7 mouse cellular contexts compared by ENCODE assay signal in genomic region chr10:111519620-111520370, GRCm38 (mm10). TPM values are rescaled to one million over a fixed set of nuclear protein-coding genes. Genes with fewer than 3 reads are reported as not detected.
DNase-seq lines count a peak whose midpoint lies in the region; ATAC-seq and TF ChIP-seq lines count a peak whose summit lies in the region.

No protein-coding gene starts in this region.

- TF ChIP-seq EP300 in heart, adult 2 months (IDR thresholded peaks at IDR 0.05; ENCODE audit: insufficient read depth, low read depth, low read length): peak; percentile 93

- no peak overlapping the region for H3K9ac ChIP-seq in heart, adult 2 months (ENCODE audit: low read depth, low read length)
- H3K9ac ChIP-seq in stomach, embryonic 16.5 days (ENCODE audit: low read length): no peak overlapping the region

- WGBS in heart, adult 2 months: 46% methylated on average over 24 of the region's 24 CpGs
- WGBS in stomach, embryonic 16.5 days: 68% methylated on average over 24 of the region's 24 CpGs

- no peak for ATAC-seq in stomach, embryonic 16.5 days (ENCODE audit: insufficient read depth, low FRiP score)

- peak; percentile 74 for DNase-seq in MN1 (ENCODE audit: low spot score)
- peak; percentile 77 for DNase-seq in brain, embryonic 14.5 days (ENCODE audit: low read depth)
- DNase-seq in heart, adult 2 months: peak; percentile 51 to 72
- DNase-seq in kidney, postnatal 14 days: peak; percentile 57
- DNase-seq in right cerebral cortex, postnatal 25 days: no peak
- DNase-seq in left cerebral cortex, postnatal 25 days (ENCODE audit: low spot score in 2 of 2): no peak

- H3K9me3 ChIP-seq in stomach, embryonic 16.5 days (replicated peaks; ENCODE audit: control insufficient read depth, low read length): no peaks in the 10 kb centered on the region

- TF ChIP-seq CTCF in brain, embryonic 14.5 days (IDR thresholded peaks at IDR 0.05; ENCODE audit: borderline replicate concordance, extremely low read depth, insufficient read depth, insufficient read length): no peak
- TF ChIP-seq CTCF in heart, adult 2 months (IDR thresholded peaks at IDR 0.05): no peak

- peaks cover 5% of the 10 kb centered on the region for H3K4me1 ChIP-seq in heart, adult 2 months (ENCODE audit: control insufficient read depth, insufficient read depth, low read length)
- H3K4me1 ChIP-seq in stomach, embryonic 16.5 days (ENCODE audit: control insufficient read depth, insufficient read depth, low read length): peaks cover 35% of the 10 kb centered on the region

- TF ChIP-seq POLR2A in brain, embryonic 14.5 days (IDR thresholded peaks at IDR 0.05; ENCODE audit: borderline replicate concordance, extremely low read depth, insufficient read depth, insufficient read length, poor library complexity, severe bottlenecking): no peak
- no peak for TF ChIP-seq POLR2A in heart, adult 2 months (IDR thresholded peaks at IDR 0.05; ENCODE audit: insufficient read depth, low read depth, low read length)

- H3K4me3 ChIP-seq in heart, adult 2 months: peak overlapping the region; percentile 27
- no peak overlapping the region for H3K4me3 ChIP-seq in stomach, embryonic 16.5 days (replicated peaks; ENCODE audit: low read length)

- no peaks in the 10 kb centered on the region for H3K27me3 ChIP-seq in heart, adult 2 months (ENCODE audit: control insufficient read depth, insufficient read depth, low read length)
- H3K27me3 ChIP-seq in stomach, embryonic 16.5 days (ENCODE audit: control insufficient read depth, insufficient read depth, low read length): no peaks in the 10 kb centered on the region

- H3K4me2 ChIP-seq in stomach, embryonic 16.5 days (ENCODE audit: low read depth, low read length): peak overlapping the region; percentile 1; the same call in 1 of the 2 replicates

- peak overlapping the region; percentile 63 for H3K27ac ChIP-seq in heart, adult 2 months
- no peak overlapping the region for H3K27ac ChIP-seq in stomach, embryonic 16.5 days (ENCODE audit: low read length)

- H3K36me3 ChIP-seq in heart, adult 2 months (ENCODE audit: control insufficient read depth, insufficient read depth, low read length): no peaks in the 10 kb centered on the region
- H3K36me3 ChIP-seq in stomach, embryonic 16.5 days (ENCODE audit: control insufficient read depth, insufficient read depth, low read length): no peaks in the 10 kb centered on the region

- no peaks in the 10 kb centered on the region for H3K79me2 ChIP-seq in heart, adult 2 months (replicated peaks; ENCODE audit: control insufficient read depth, insufficient read depth, low read length)

- intact Hi-C loops in heart, adult 2 months (cut with DNase I): loop anchor here (5.0 kb wide), 1 partner anchor 33 kb away; no protein-coding TSS in a partner anchor
- intact Hi-C loops in left cerebral cortex, postnatal 25 days (cut with DNase I): no loop called here

RNA-seq across cellular contexts. Expression of gene Phlda1, which starts 13.7 kb away (rescaled TPM):
- 28.5 and 40.6 TPM in 2 replicates for polyA plus RNA-seq in brain, embryonic 14.5 days (2012; rRNA removed)
- 10 to 100 TPM; 13.4 to 16.2 TPM for total RNA-seq in heart, adult 2 months (2021)
- 8.4 and 16.8 TPM in 2 replicates for polyA plus RNA-seq in heart, adult 2 months (2012; rRNA removed)
- 44.4 and 50.7 TPM in 2 replicates for polyA plus RNA-seq in stomach, embryonic 16.5 days (2015; fragmentation: Nextera tagmentation; extraction: Ambion mirVana)
- total RNA-seq in left cerebral cortex, postnatal 25 days (2021): 10 to 100 TPM; 35.1 to 35.6 TPM

RNA-seq across cellular contexts. Expression of gene Nap1l1, which starts 46.8 kb away (rescaled TPM):
- polyA plus RNA-seq in brain, embryonic 14.5 days (2012; rRNA removed): 201 and 274 TPM in 2 replicates
- 10 to 100 TPM; 66.6 to 66.7 TPM for total RNA-seq in heart, adult 2 months (2021)
- polyA plus RNA-seq in heart, adult 2 months (2012; rRNA removed): 10.5 and 21.2 TPM in 2 replicates
- polyA plus RNA-seq in stomach, embryonic 16.5 days (2015; fragmentation: Nextera tagmentation; extraction: Ambion mirVana): 154 and 180 TPM in 2 replicates
- 100 to 1,000 TPM; 223 to 236 TPM for total RNA-seq in left cerebral cortex, postnatal 25 days (2021)

Comparison
In these comparisons a context has a peak if more than half of its experiments do, and no peak if none do; other contexts are left out.
1. DNase-seq: peak in MN1 (single experiment), brain, embryonic 14.5 days (single experiment), heart, adult 2 months (2 of 2) and kidney, postnatal 14 days (single experiment); none in right cerebral cortex, postnatal 25 days (single experiment) and left cerebral cortex, postnatal 25 days (0 of 2).